In the genomic region with DNA sequence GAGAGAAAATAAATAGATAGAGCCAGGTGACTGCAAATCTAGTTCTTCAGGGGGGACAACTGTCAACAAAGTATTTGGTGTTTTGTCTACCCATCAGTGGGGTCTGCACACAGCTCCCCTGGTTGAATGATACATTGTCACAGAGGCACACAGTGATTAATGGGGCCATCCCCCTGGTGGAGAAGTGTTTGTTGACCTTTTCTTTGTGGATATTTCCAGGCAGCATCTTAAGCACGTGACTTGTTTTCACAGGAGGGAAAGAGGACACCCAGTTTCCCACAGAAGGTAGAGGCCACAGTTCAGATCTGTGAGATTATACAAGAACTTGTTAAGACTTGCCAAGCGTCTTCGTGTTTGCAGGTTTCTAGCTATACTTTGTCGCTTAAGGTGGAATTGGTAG, we compare ENCODE assay signal across 26 mouse cellular contexts.
DNase-seq lines count a peak whose midpoint lies in the region; ATAC-seq lines count a peak whose summit lies in the region.
"Had no signal": no experiment of that assay in that cellular context is flagged by ENCODE, and none has a peak within 500 bp of the region (broad histone marks: within the 10 kb centered on the region; RNA-seq: fewer than 3 reads in every experiment).

No protein-coding gene starts in this region.

- H3K9me3 ChIP-seq in hindbrain, embryonic 10.5 days, result no peaks in the 10 kb centered on the region
- H3K9me3 ChIP-seq in hindbrain, embryonic 13.5 days, result no peaks in the 10 kb centered on the region
- H3K9me3 ChIP-seq in neural tube, embryonic 15.5 days (replicated peaks), result no peaks in the 10 kb centered on the region
- H3K9me3 ChIP-seq: embryonic facial prominence, embryonic 12.5 days; forebrain, embryonic 15.5 days; heart, embryonic 15.5 days; hindbrain, embryonic 15.5 days; intestine, embryonic 15.5 days; liver, embryonic 15.5 days; lung, embryonic 15.5 days; midbrain, embryonic 12.5 days had no signal

- no peaks in the 10 kb centered on the region for H3K27me3 ChIP-seq in hindbrain, embryonic 10.5 days (ENCODE audit: insufficient read depth, poor library complexity, severe bottlenecking)
- no peaks in the 10 kb centered on the region for H3K27me3 ChIP-seq in hindbrain, embryonic 13.5 days
- H3K27me3 ChIP-seq in neural tube, embryonic 15.5 days (replicated peaks), result no peaks in the 10 kb centered on the region; the same call in 1 of the 2 replicates
- H3K27me3 ChIP-seq: embryonic facial prominence, embryonic 12.5 days; forebrain, embryonic 15.5 days; heart, embryonic 15.5 days; hindbrain, embryonic 15.5 days; intestine, embryonic 15.5 days; liver, embryonic 15.5 days; lung, embryonic 15.5 days; midbrain, embryonic 12.5 days; Patski had no signal

- ATAC-seq in hindbrain, embryonic 13.5 days (ENCODE audit: low FRiP score), result no peak
- no peak for ATAC-seq in neural tube, embryonic 15.5 days (ENCODE audit: low FRiP score)
- ATAC-seq in CD4-positive, CD25-positive, alpha-beta regulatory T cell, adult 4 months, result no peak
- ATAC-seq: forebrain, embryonic 15.5 days; intestine, embryonic 15.5 days; Patski had no signal

- peaks cover 15% of the 10 kb centered on the region for H3K4me1 ChIP-seq in hindbrain, embryonic 10.5 days (replicated peaks)
- H3K4me1 ChIP-seq in hindbrain, embryonic 13.5 days (replicated peaks), result peaks cover 6% of the 10 kb centered on the region
- peaks cover 6% of the 10 kb centered on the region for H3K4me1 ChIP-seq in neural tube, embryonic 15.5 days
- H3K4me1 ChIP-seq: liver, embryonic 15.5 days; midbrain, embryonic 12.5 days had no signal

- H3K27ac ChIP-seq in hindbrain, embryonic 10.5 days, result no peak overlapping the region
- no peak overlapping the region for H3K27ac ChIP-seq in hindbrain, embryonic 13.5 days
- H3K27ac ChIP-seq in neural tube, embryonic 15.5 days (replicated peaks), result no peak overlapping the region
- H3K27ac ChIP-seq: embryonic facial prominence, embryonic 12.5 days; forebrain, embryonic 15.5 days; heart, embryonic 15.5 days; hindbrain, embryonic 15.5 days; intestine, embryonic 15.5 days; liver, embryonic 15.5 days; lung, embryonic 15.5 days; midbrain, embryonic 12.5 days had no signal

- no peak overlapping the region for H3K4me2 ChIP-seq in hindbrain, embryonic 13.5 days
- no peak overlapping the region for H3K4me2 ChIP-seq in neural tube, embryonic 15.5 days
- H3K4me2 ChIP-seq: embryonic facial prominence, embryonic 12.5 days; forebrain, embryonic 15.5 days; heart, embryonic 15.5 days; hindbrain, embryonic 15.5 days; intestine, embryonic 15.5 days; liver, embryonic 15.5 days; lung, embryonic 15.5 days; midbrain, embryonic 12.5 days had no signal

- peak; percentile 67 for DNase-seq in embryo, embryonic 10 days (ENCODE audit: low spot score)
- no peak for DNase-seq in embryo, embryonic 11 days
- DNase-seq in hindbrain, embryonic 10.5 days (ENCODE audit: low spot score), result peak; percentile 45
- peak; percentile 51 for DNase-seq in neural tube, embryonic 10.5 days (ENCODE audit: extremely low spot score, low spot score)
- DNase-seq in natural killer cell, adult 2 months (ENCODE audit: low spot score in 2 of 2), result no peak
- DNase-seq: adrenal gland, postnatal 14 days; cerebellum, adult 11 months; cerebellum, adult 9-10 months; cerebellum, postnatal 36 days; kidney, postnatal 10 days; right cerebral cortex, adult 18-20 months; thymus, adult 2 months; thymus, postnatal 36 days had no signal

- H3K9ac ChIP-seq in hindbrain, embryonic 13.5 days, result no peak overlapping the region
- no peak overlapping the region for H3K9ac ChIP-seq in neural tube, embryonic 15.5 days (replicated peaks)
- H3K9ac ChIP-seq: embryonic facial prominence, embryonic 12.5 days; forebrain, embryonic 15.5 days; heart, embryonic 15.5 days; hindbrain, embryonic 15.5 days; intestine, embryonic 15.5 days; liver, embryonic 15.5 days; lung, embryonic 15.5 days; midbrain, embryonic 12.5 days had no signal

- 60% methylated on average over 4 of the region's 4 CpGs for WGBS in hindbrain, embryonic 10.5 days
- WGBS in hindbrain, embryonic 13.5 days, result 54% methylated on average over 4 of the region's 4 CpGs
- WGBS in neural tube, embryonic 15.5 days, result 67% methylated on average over 4 of the region's 4 CpGs

- H3K36me3 ChIP-seq in hindbrain, embryonic 10.5 days, result no peaks in the 10 kb centered on the region
- no peaks in the 10 kb centered on the region for H3K36me3 ChIP-seq in hindbrain, embryonic 13.5 days
- no peaks in the 10 kb centered on the region for H3K36me3 ChIP-seq in neural tube, embryonic 15.5 days
- H3K36me3 ChIP-seq: embryonic facial prominence, embryonic 12.5 days; forebrain, embryonic 15.5 days; heart, embryonic 15.5 days; hindbrain, embryonic 15.5 days; intestine, embryonic 15.5 days; liver, embryonic 15.5 days; lung, embryonic 15.5 days; midbrain, embryonic 12.5 days had no signal

- no peak overlapping the region for H3K4me3 ChIP-seq in hindbrain, embryonic 10.5 days
- no peak overlapping the region for H3K4me3 ChIP-seq in hindbrain, embryonic 13.5 days
- H3K4me3 ChIP-seq in neural tube, embryonic 15.5 days (replicated peaks), result no peak overlapping the region
- H3K4me3 ChIP-seq: embryonic facial prominence, embryonic 12.5 days; forebrain, embryonic 15.5 days; heart, embryonic 15.5 days; hindbrain, embryonic 15.5 days; intestine, embryonic 15.5 days; liver, embryonic 15.5 days; lung, embryonic 15.5 days; midbrain, embryonic 12.5 days; myocyte had no signal

Comparison
In these comparisons a context has a peak if more than half of its experiments do, and no peak if none do; other contexts are left out.
1. DNase-seq: peak in embryo, embryonic 10 days (single experiment), hindbrain, embryonic 10.5 days (single experiment) and neural tube, embryonic 10.5 days (single experiment); none in embryo, embryonic 11 days (single experiment) and natural killer cell, adult 2 months (0 of 2).